Mouse (Mus musculus) myocyte (in vitro differentiated cells): Measurements from ENCODE around the gene Ccdc157.
"Not testable (repeated sequence)": the region's sequence is repeated elsewhere in the genome, so short reads cannot be mapped to it uniquely, and the experiment has no call there.

Experiments used
- CEBPB ChIP-seq: IDR thresholded peaks from 2 replicates; pipeline ENCODE4 v1.6.1; 2011; ENCODE audit warnings: mild to moderate bottlenecking, moderate library complexity; ENCODE audit not compliant: poor library complexity, insufficient read depth, severe bottlenecking
- E2F4 ChIP-seq: IDR thresholded peaks from one replicate; pipeline ENCODE4 v1.6.1; 2011; ENCODE audit warnings: mild to moderate bottlenecking, control low read depth, moderate library complexity; ENCODE audit not compliant: insufficient read depth
- MAX ChIP-seq: IDR thresholded peaks from one replicate; pipeline ENCODE4 v1.6.1; 2011; ENCODE audit warnings: low read depth, mild to moderate bottlenecking, control low read depth
- MYOD1 ChIP-seq, 3 experiments: IDR thresholded peaks; one replicate each; pipeline ENCODE4 v1.6.1; 2011; ENCODE audit warnings: control low read depth in 2 of 3, low read depth in 2 of 3, mild to moderate bottlenecking in 2 of 3, moderate library complexity in 1 of 3; ENCODE audit not compliant: insufficient read length in 2 of 3, control insufficient read depth in 1 of 3
- MYOG ChIP-seq, 3 experiments: IDR thresholded peaks; one replicate each; pipeline ENCODE4 v1.6.1; 2011; ENCODE audit warnings: control low read depth in 2 of 3, low read depth in 2 of 3, mild to moderate bottlenecking in 2 of 3; ENCODE audit not compliant: insufficient read length in 2 of 3, control insufficient read depth in 1 of 3, insufficient read depth in 1 of 3
- POLR2A ChIP-seq: IDR thresholded peaks from one replicate; pipeline ENCODE4 v1.6.1; 2011; ENCODE audit warnings: low read depth, mild to moderate bottlenecking, control low read depth, moderate library complexity; ENCODE audit not compliant: insufficient read length
- POLR2AphosphoS2 ChIP-seq: IDR thresholded peaks from one replicate; pipeline ENCODE4 v1.6.1; 2011; ENCODE audit warnings: low read depth, control low read depth; ENCODE audit not compliant: insufficient read length
- SRF ChIP-seq: IDR thresholded peaks from one replicate; pipeline ENCODE4 v1.6.1; 2011; ENCODE audit warnings: low read depth; ENCODE audit not compliant: control insufficient read depth, insufficient read length
- TCF12 ChIP-seq: IDR thresholded peaks from one replicate; pipeline ENCODE4 v1.6.1; 2011; ENCODE audit warnings: mild to moderate bottlenecking, control low read depth; ENCODE audit not compliant: poor library complexity, insufficient read depth, severe bottlenecking
- TCF3 ChIP-seq: IDR thresholded peaks from one replicate; pipeline ENCODE4 v1.6.1; 2011; ENCODE audit warnings: low read depth, control low read depth; ENCODE audit not compliant: insufficient read length
- USF1 ChIP-seq: IDR thresholded peaks from one replicate; pipeline ENCODE4 v1.6.1; 2011; ENCODE audit warnings: low read depth, mild to moderate bottlenecking, control low read depth, moderate library complexity

GRCm38 (mm10) chr11:4107901-4108300 is 52.2 kb downstream of the Ccdc157 start:
- TF ChIP-seq USF1; POLR2A; TCF12; MAX; MYOD1 (IDR thresholded peaks at IDR 0.05; ENCODE audit: control insufficient read depth in 1 of 3, insufficient read length in 2 of 3, low read depth in 2 of 3); POLR2AphosphoS2; CEBPB; E2F4; TCF3; SRF; MYOG (IDR thresholded peaks at IDR 0.05; ENCODE audit: control insufficient read depth in 1 of 3, insufficient read depth in 1 of 3, insufficient read length in 2 of 3, low read depth in 2 of 3): not testable (repeated sequence)
